Comparison of ENCODE assay signal across 10 mouse cellular contexts in the genomic region with DNA sequence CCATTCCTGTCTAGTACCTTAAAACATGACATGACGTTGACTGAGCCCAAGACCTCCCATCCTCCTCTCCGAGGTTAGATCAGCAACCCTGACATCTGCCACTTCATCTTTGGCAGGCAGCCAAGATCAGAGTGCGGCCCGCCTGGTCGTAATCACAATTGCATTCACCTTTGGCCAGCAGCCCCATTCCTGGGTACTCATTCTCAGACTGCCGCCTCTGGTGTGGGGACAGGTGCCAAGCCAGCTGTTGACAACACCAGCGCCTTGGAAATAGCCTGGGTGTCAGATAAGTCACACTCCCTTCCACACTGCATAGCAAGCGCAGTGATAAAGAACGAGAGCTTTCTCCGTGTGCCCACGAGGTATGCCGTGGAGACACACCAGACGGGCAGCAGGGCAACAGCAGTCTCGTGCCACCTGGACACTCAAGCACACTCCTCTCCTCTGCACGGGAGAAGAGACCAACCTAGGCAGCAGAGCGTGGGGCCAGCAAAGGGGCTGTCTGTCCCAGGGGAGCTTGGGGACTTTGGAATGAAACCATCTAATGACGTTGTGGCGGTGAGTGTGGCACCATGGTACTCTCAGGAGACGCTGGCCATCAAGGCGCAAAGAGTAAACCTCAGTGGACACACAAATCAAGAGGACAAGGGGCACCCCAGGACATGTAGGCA. TPM values are rescaled to one million over a fixed set of nuclear protein-coding genes. Genes with fewer than 3 reads are reported as not detected.
DNase-seq lines count a peak whose midpoint lies in the region; ATAC-seq lines count a peak whose summit lies in the region.
"Had no signal": no experiment of that assay in that cellular context is flagged by ENCODE, and none has a peak within 500 bp of the region (broad histone marks: within the 10 kb centered on the region; RNA-seq: fewer than 3 reads in every experiment).

No protein-coding gene starts in this region.

- no peaks in the 10 kb centered on the region for H3K9me3 ChIP-seq in forebrain, embryonic 14.5 days (replicated peaks; ENCODE audit: control insufficient read depth, low read length)
- H3K9me3 ChIP-seq in forebrain, embryonic 16.5 days (ENCODE audit: control insufficient read depth, low read length) = no peaks in the 10 kb centered on the region
- H3K9me3 ChIP-seq in heart, embryonic 16.5 days (replicated peaks; ENCODE audit: control insufficient read depth, low read length) = no peaks in the 10 kb centered on the region
- H3K9me3 ChIP-seq in forebrain, embryonic 12.5 days = no peaks in the 10 kb centered on the region
- H3K9me3 ChIP-seq: forebrain, embryonic 15.5 days; liver, embryonic 13.5 days had no signal

- no peak overlapping the region for H3K27ac ChIP-seq in forebrain, embryonic 14.5 days (ENCODE audit: low read depth, low read length)
- H3K27ac ChIP-seq in forebrain, embryonic 16.5 days (ENCODE audit: low read length) = no peak overlapping the region
- H3K27ac ChIP-seq in heart, embryonic 16.5 days (ENCODE audit: low read length) = peak overlapping the region; percentile 52
- H3K27ac ChIP-seq in forebrain, embryonic 12.5 days = no peak overlapping the region
- H3K27ac ChIP-seq: forebrain, embryonic 15.5 days; liver, embryonic 13.5 days had no signal

- no peak overlapping the region for H3K9ac ChIP-seq in forebrain, embryonic 14.5 days (ENCODE audit: low read length)
- H3K9ac ChIP-seq in forebrain, embryonic 16.5 days (replicated peaks; ENCODE audit: low read depth, low read length) = no peak overlapping the region
- H3K9ac ChIP-seq in heart, embryonic 16.5 days (ENCODE audit: low read length) = no peak overlapping the region
- H3K9ac ChIP-seq in forebrain, embryonic 12.5 days = no peak overlapping the region
- H3K9ac ChIP-seq: forebrain, embryonic 15.5 days; liver, embryonic 13.5 days had no signal

- no peak overlapping the region for H3K4me3 ChIP-seq in forebrain, embryonic 14.5 days (ENCODE audit: low read depth, low read length)
- H3K4me3 ChIP-seq in forebrain, embryonic 16.5 days (replicated peaks; ENCODE audit: low read length) = no peak overlapping the region
- H3K4me3 ChIP-seq in heart, embryonic 16.5 days (ENCODE audit: low read length) = no peak overlapping the region
- no peak overlapping the region for H3K4me3 ChIP-seq in forebrain, embryonic 12.5 days (replicated peaks)
- H3K4me3 ChIP-seq: forebrain, embryonic 15.5 days; liver, embryonic 13.5 days had no signal

- H3K27me3 ChIP-seq in forebrain, embryonic 14.5 days (replicated peaks; ENCODE audit: control insufficient read depth, insufficient read depth, low read length) = 0 out of 2 replicates have a peak, but pooled peaks cover 7% of the 10 kb centered on the region
- H3K27me3 ChIP-seq in forebrain, embryonic 16.5 days (replicated peaks; ENCODE audit: control insufficient read depth, insufficient read depth, low read length) = no peaks in the 10 kb centered on the region
- no peaks in the 10 kb centered on the region for H3K27me3 ChIP-seq in heart, embryonic 16.5 days (ENCODE audit: control insufficient read depth, insufficient read depth, low read length)
- H3K27me3 ChIP-seq in forebrain, embryonic 12.5 days = peaks cover 32% of the 10 kb centered on the region

- H3K4me1 ChIP-seq in forebrain, embryonic 14.5 days (ENCODE audit: control insufficient read depth, insufficient read depth, low read length) = no peaks in the 10 kb centered on the region
- H3K4me1 ChIP-seq in forebrain, embryonic 16.5 days (replicated peaks; ENCODE audit: control insufficient read depth, insufficient read depth, low read length) = no peaks in the 10 kb centered on the region
- peaks cover 46% of the 10 kb centered on the region for H3K4me1 ChIP-seq in heart, embryonic 16.5 days (ENCODE audit: control insufficient read depth, insufficient read depth, low read length)
- 0 out of 2 replicates have a peak, but pooled peaks cover 4% of the 10 kb centered on the region for H3K4me1 ChIP-seq in forebrain, embryonic 12.5 days

- H3K4me2 ChIP-seq in forebrain, embryonic 14.5 days (ENCODE audit: low read length) = no peak overlapping the region
- H3K4me2 ChIP-seq in forebrain, embryonic 16.5 days (ENCODE audit: low read length) = no peak overlapping the region
- H3K4me2 ChIP-seq in heart, embryonic 16.5 days (ENCODE audit: low read depth, low read length) = peak overlapping the region; percentile 30
- no peak overlapping the region for H3K4me2 ChIP-seq in forebrain, embryonic 12.5 days
- H3K4me2 ChIP-seq: forebrain, embryonic 15.5 days; liver, embryonic 13.5 days had no signal

- WGBS in forebrain, embryonic 14.5 days = 72% methylated on average over 20 of the region's 20 CpGs
- WGBS in forebrain, embryonic 16.5 days = 67% methylated on average over 20 of the region's 20 CpGs
- 35% methylated on average over 20 of the region's 20 CpGs for whole genome bisulfite sequencing in heart, embryonic 16.5 days
- 81% methylated on average over 20 of the region's 20 CpGs for WGBS in forebrain, embryonic 12.5 days

- H3K36me3 ChIP-seq in forebrain, embryonic 14.5 days (ENCODE audit: control insufficient read depth, insufficient read depth, low read length) = no peaks in the 10 kb centered on the region
- H3K36me3 ChIP-seq in forebrain, embryonic 16.5 days (ENCODE audit: control insufficient read depth, insufficient read depth) = no peaks in the 10 kb centered on the region
- H3K36me3 ChIP-seq in heart, embryonic 16.5 days (ENCODE audit: control insufficient read depth, insufficient read depth) = no peaks in the 10 kb centered on the region
- no peaks in the 10 kb centered on the region for H3K36me3 ChIP-seq in forebrain, embryonic 12.5 days (replicated peaks)
- H3K36me3 ChIP-seq: forebrain, embryonic 15.5 days; liver, embryonic 13.5 days had no signal

- DNase-seq in forebrain, embryonic 14.5 days (ENCODE audit: low spot score) = peak; percentile 37
- peak; percentile 52 to 69 for DNase-seq in adrenal gland, adult 18-20 months (ENCODE audit: low spot score in 2 of 2)
- DNase-seq in kidney, postnatal 4 days = peak; percentile 57 to 76
- no peak for DNase-seq in urinary bladder, postnatal 36 days (ENCODE audit: low spot score in 2 of 2)
- no peak for DNase-seq in embryo, embryonic 9.5 days (ENCODE audit: extremely low spot score)
- DNase-seq: liver, embryonic 13.5 days had no signal

- ATAC-seq in forebrain, embryonic 14.5 days = no peak
- ATAC-seq in forebrain, embryonic 16.5 days = no peak
- ATAC-seq in heart, embryonic 16.5 days (replicated peaks; ENCODE audit: extremely low read depth, insufficient read depth, low FRiP score) = peak; percentile 75
- no peak for ATAC-seq in forebrain, embryonic 12.5 days (ENCODE audit: low FRiP score)
- ATAC-seq: forebrain, embryonic 15.5 days had no signal

RNA-seq across cellular contexts. Expression of a gene that starts 2.4 kb away (rescaled TPM):
- 1.3 and 2.2 TPM in 2 replicates for polyA plus RNA-seq in forebrain, embryonic 14.5 days (2014; fragmentation: Nextera tagmentation; extraction: Ambion mirVana)
- 2.3 and 2.8 TPM in 2 replicates for polyA plus RNA-seq in forebrain, embryonic 16.5 days (2015; fragmentation: Nextera tagmentation; extraction: Ambion mirVana)
- 10 to 100 TPM; 25.5 to 26.1 TPM for total RNA-seq in adrenal gland, adult 18-20 months (2021)
- 8.3 and 10.0 TPM in 2 replicates for polyA plus RNA-seq in heart, embryonic 16.5 days (2015; fragmentation: Nextera tagmentation; extraction: Ambion mirVana)
- polyA plus RNA-seq in forebrain, embryonic 12.5 days (2016; fragmentation: Nextera tagmentation; extraction: Ambion mirVana) = 3.0 and 4.0 TPM in 2 replicates

RNA-seq across cellular contexts. Expression of a gene that starts 20.3 kb away (rescaled TPM):
- polyA plus RNA-seq in forebrain, embryonic 14.5 days (2014; fragmentation: Nextera tagmentation; extraction: Ambion mirVana) = 4.7 and 7.4 TPM in 2 replicates
- polyA plus RNA-seq in forebrain, embryonic 16.5 days (2015; fragmentation: Nextera tagmentation; extraction: Ambion mirVana) = 9.4 and 16.3 TPM in 2 replicates
- 1 to 10 TPM; 7.5 to 8.0 TPM for total RNA-seq in adrenal gland, adult 18-20 months (2021)
- polyA plus RNA-seq in heart, embryonic 16.5 days (2015; fragmentation: Nextera tagmentation; extraction: Ambion mirVana) = 4.7 and 7.3 TPM in 2 replicates
- polyA plus RNA-seq in forebrain, embryonic 12.5 days (2016; fragmentation: Nextera tagmentation; extraction: Ambion mirVana) = 1.2 and 1.3 TPM in 2 replicates

RNA-seq across cellular contexts. Expression of a gene that starts 57.8 kb away (rescaled TPM):
- 7.8 and 10.0 TPM in 2 replicates for polyA plus RNA-seq in forebrain, embryonic 14.5 days (2014; fragmentation: Nextera tagmentation; extraction: Ambion mirVana)
- 11.3 and 11.8 TPM in 2 replicates for polyA plus RNA-seq in forebrain, embryonic 16.5 days (2015; fragmentation: Nextera tagmentation; extraction: Ambion mirVana)
- 10 to 100 TPM; 26.0 to 78.7 TPM for total RNA-seq in adrenal gland, adult 18-20 months (2021)
- polyA plus RNA-seq in heart, embryonic 16.5 days (2015; fragmentation: Nextera tagmentation; extraction: Ambion mirVana) = 16.3 and 17.2 TPM in 2 replicates
- polyA plus RNA-seq in forebrain, embryonic 12.5 days (2016; fragmentation: Nextera tagmentation; extraction: Ambion mirVana) = 5.9 and 8.2 TPM in 2 replicates

Comparison
In these comparisons a context has a peak if more than half of its experiments do, and no peak if none do; other contexts are left out.
1. DNase-seq: peak in forebrain, embryonic 14.5 days (single experiment), adrenal gland, adult 18-20 months (2 of 2) and kidney, postnatal 4 days (2 of 2); none in urinary bladder, postnatal 36 days (0 of 2) and embryo, embryonic 9.5 days (single experiment).